Mouse (Mus musculus) kidney, embryonic 16.5 days (tissue): Measurements from ENCODE around the gene Ripply3. TPM values are rescaled to one million over a fixed set of nuclear protein-coding genes. Genes with fewer than 3 reads are reported as not detected.

Experiments
- ATAC-seq: fragments of 200-750 bp; cut with Nextera tagmentation; 2 replicates; pipeline ENCODE4 v1.8.0; 2017; ENCODE audit warnings: moderate TSS enrichment; ENCODE audit not compliant: low FRiP score, low TSS enrichment
- H3K27ac ChIP-seq: fragments of 300-500 bp; sonication (generic); 2 replicates; pipeline ENCODE4 v1.5.1; 2014; ENCODE audit warnings: low read length
- H3K27me3 ChIP-seq: fragments of 300-500 bp; sonication (generic); 2 replicates; pipeline ENCODE4 v1.6.1; 2014; ENCODE audit warnings: low read length, control low read depth, mixed read lengths; ENCODE audit not compliant: insufficient read depth
- H3K36me3 ChIP-seq: fragments of 300-500 bp; sonication (generic); 2 replicates; pipeline ENCODE4 v1.6.1; 2014; ENCODE audit warnings: low read length, control low read depth, mixed read lengths; ENCODE audit not compliant: insufficient read depth
- H3K4me1 ChIP-seq: fragments of 300-500 bp; sonication (generic); 2 replicates; pipeline ENCODE4 v1.6.1; 2014; ENCODE audit warnings: low read length, control low read depth, mixed read lengths; ENCODE audit not compliant: insufficient read depth
- H3K4me2 ChIP-seq: fragments of 300-500 bp; sonication (generic); replicated peaks from 2 replicates; pipeline ENCODE4 v1.6.1; 2014; ENCODE audit warnings: low read depth, low read length
- H3K4me3 ChIP-seq: fragments of 300-500 bp; sonication (generic); 2 replicates; pipeline ENCODE4 v1.5.1; 2014; ENCODE audit warnings: mild to moderate bottlenecking, low read length
- H3K9ac ChIP-seq: fragments of 300-500 bp; sonication (generic); replicated peaks from 2 replicates; pipeline ENCODE4 v1.6.1; 2014; ENCODE audit warnings: low read length
- H3K9me3 ChIP-seq: fragments of 300-500 bp; sonication (generic); 2 replicates; pipeline ENCODE4 v1.6.1; 2016; ENCODE audit warnings: low read length, control low read depth
- WGBS: fragments of 180-500 bp; shearing (Covaris S2); extraction: QIAGEN DNeasy Blood & Tissue Kit; methylation state at CpG from one replicate; pipeline ENCODE4 v1.1.7; 2014; 5-methylcytosine and 5-hydroxymethylcytosine counted together
- polyA plus RNA-seq: library from polyadenylated mRNA; unstranded; fragments of >200 nt; fragmentation: Nextera tagmentation; extraction: Ambion mirVana; gene quantifications from 2 replicates; pipeline ENCODE4 v1.2.1, GENCODE M21; 2015

The Ripply3 gene
- polyA plus RNA-seq = 14.2 and 17.4 TPM in 2 replicates

GRCm38 (mm10) chr16:94327781-94328711, at the start of gene Ripply3:
Gene Ripply3, plus strand, starts transcription at chr16:94328420.
- Histone ChIP-seq H3K9ac (peak within 1 kb of the TSS; percentile 70), H3K27me3 (peaks cover 11% of the 10 kb centered on the region; the same call in 1 of the 2 replicates), H3K36me3 (no peaks in the 10 kb centered on the region), H3K4me3 (peak within 1 kb of the TSS; percentile 59), H3K4me2 (peak within 1 kb of the TSS; percentile 86), H3K4me1 (peaks cover 21% of the 10 kb centered on the region), H3K27ac (no peak within 1 kb of the TSS), H3K9me3 (no peaks in the 10 kb centered on the region)
- peak; percentile 68 for ATAC-seq
- under 1% methylated on average over 61 of the region's 63 CpGs for WGBS

GRCm38 (mm10) chr16:94283972-94284371, 44.2 kb upstream of the Ripply3 start:
- peaks cover 6% of the 10 kb centered on the region for H3K36me3 ChIP-seq
- 86% methylated on average over 3 of the region's 3 CpGs for WGBS

GRCm38 (mm10) chr16:94287826-94288225, 40.4 kb upstream of the Ripply3 start:
- Histone ChIP-seq H3K27ac (no peak overlapping the region), H3K4me3 (no peak overlapping the region), H3K27me3 (no peaks in the 10 kb centered on the region), H3K4me1 (peaks cover 10% of the 10 kb centered on the region), H3K9ac (no peak overlapping the region), H3K36me3 (no peaks in the 10 kb centered on the region), H3K9me3 (no peaks in the 10 kb centered on the region), H3K4me2 (no peak overlapping the region)
- ATAC-seq = no peak
- WGBS = 74% methylated on average over 9 of the region's 9 CpGs

More at GRCm38 (mm10) chr16:94283972-94284371, 44.2 kb upstream of the Ripply3 start:
- Histone ChIP-seq H3K9ac (no peak overlapping the region), H3K4me2 (no peak overlapping the region), H3K27me3 (no peaks in the 10 kb centered on the region), H3K4me3 (no peak overlapping the region), H3K9me3 (no peaks in the 10 kb centered on the region), H3K27ac (no peak overlapping the region), H3K4me1 (peaks cover 1% of the 10 kb centered on the region; the same call in 1 of the 2 replicates)
- ATAC-seq = no peak

- H3K9me3 ChIP-seq = no peaks in the 10 kb centered on the region
- no peak; the same call in 1 of the 2 replicates for ATAC-seq
- H3K27ac ChIP-seq = 0 out of 2 replicates have a peak overlapping the region, but pooled peaks have one; percentile 10
- WGBS = 10% methylated on average over 39 of the region's 39 CpGs
- H3K4me2 ChIP-seq = peak overlapping the region; percentile 94
- H3K4me1 ChIP-seq = peaks cover 10% of the 10 kb centered on the region
- no peaks in the 10 kb centered on the region for H3K27me3 ChIP-seq
- no peaks in the 10 kb centered on the region for H3K36me3 ChIP-seq
- peak overlapping the region; percentile 83 for H3K9ac ChIP-seq
- peak overlapping the region; percentile 91 for H3K4me3 ChIP-seq
Measured at GRCm38 (mm10) chr16:94289138-94290072, 38.8 kb upstream of the Ripply3 start.

GRCm38 (mm10) chr16:94290073-94290999, 37.9 kb upstream of the Ripply3 start:
- Histone ChIP-seq H3K27me3 (no peaks in the 10 kb centered on the region), H3K4me1 (peaks cover 10% of the 10 kb centered on the region), H3K4me3 (peak overlapping the region; percentile 91), H3K27ac (0 out of 2 replicates have a peak overlapping the region, but pooled peaks have one; percentile 10), H3K36me3 (no peaks in the 10 kb centered on the region), H3K4me2 (peak overlapping the region; percentile 94), H3K9ac (peak overlapping the region; percentile 83), H3K9me3 (no peaks in the 10 kb centered on the region)
- WGBS = 5% methylated on average over 48 of the region's 52 CpGs
- peak; percentile 98 for ATAC-seq

GRCm38 (mm10) chr16:94291141-94291540, 37.1 kb upstream of the Ripply3 start:
- Histone ChIP-seq H3K4me1 (peaks cover 10% of the 10 kb centered on the region), H3K4me3 (no peak overlapping the region), H3K9ac (no peak overlapping the region), H3K4me2 (no peak overlapping the region), H3K27ac (no peak overlapping the region), H3K27me3 (no peaks in the 10 kb centered on the region), H3K36me3 (no peaks in the 10 kb centered on the region), H3K9me3 (no peaks in the 10 kb centered on the region)
- 86% methylated on average over 4 of the region's 4 CpGs for WGBS
- no peak for ATAC-seq

- 0 out of 2 replicates have a peak, but pooled peaks cover 1% of the 10 kb centered on the region for H3K27me3 ChIP-seq
- H3K36me3 ChIP-seq = no peaks in the 10 kb centered on the region
- 91% methylated on average over 5 of the region's 5 CpGs for WGBS
- H3K4me2 ChIP-seq = no peak overlapping the region
- H3K4me1 ChIP-seq = peaks cover 12% of the 10 kb centered on the region
- no peak overlapping the region for H3K4me3 ChIP-seq
- H3K27ac ChIP-seq = no peak overlapping the region
- no peak for ATAC-seq
- no peaks in the 10 kb centered on the region for H3K9me3 ChIP-seq
- H3K9ac ChIP-seq = no peak overlapping the region
Measured at GRCm38 (mm10) chr16:94298081-94298480, 30.1 kb upstream of the Ripply3 start.

GRCm38 (mm10) chr16:94299210-94299609, 29.0 kb upstream of the Ripply3 start:
- ATAC-seq = no peak
- Histone ChIP-seq H3K27me3 (0 out of 2 replicates have a peak, but pooled peaks cover 4% of the 10 kb centered on the region), H3K9me3 (no peaks in the 10 kb centered on the region), H3K4me2 (no peak overlapping the region), H3K4me3 (no peak overlapping the region), H3K4me1 (peaks cover 13% of the 10 kb centered on the region), H3K9ac (no peak overlapping the region), H3K36me3 (no peaks in the 10 kb centered on the region), H3K27ac (no peak overlapping the region)
- 68% methylated on average over 4 of the region's 4 CpGs for WGBS
